Mouse (Mus musculus): ENCODE data around the gene Slc24a4. TPM values are rescaled to one million over a fixed set of nuclear protein-coding genes. Genes with fewer than 3 reads are reported as not detected.

The Slc24a4 gene
- polyA plus RNA-seq, 1 experiment from 2014 or later = 10.2 TPM

- Histone ChIP-seq H3K9ac (replicated peaks; ENCODE audit: low read depth) (peak overlapping the region; percentile 81), H3K9me3 (ENCODE audit: low read length) (no peaks in the 10 kb centered on the region), H3K4me2 (replicated peaks; ENCODE audit: low read depth, low read length) (peak overlapping the region; percentile 83), H3K4me1 (ENCODE audit: insufficient read depth, low read depth, low read length) (peaks cover 39% of the 10 kb centered on the region; the same call in 1 of the 2 replicates), H3K27ac (ENCODE audit: low read length) (peak overlapping the region; percentile 94), H3K4me3 (ENCODE audit: low read depth, low read length) (peak overlapping the region; percentile 57), H3K27me3 (replicated peaks; ENCODE audit: insufficient read depth, low read length) (no peaks in the 10 kb centered on the region), H3K36me3 (ENCODE audit: insufficient read depth, low read length) (no peaks in the 10 kb centered on the region)
- no peak for TF ChIP-seq CTCF (IDR thresholded peaks at IDR 0.05)
- peak; percentile 84; the same call in 1 of the 2 replicates for TF ChIP-seq EP300 (IDR thresholded peaks at IDR 0.05)
- DNase-seq (ENCODE audit: low spot score) (peak; percentile 89), ATAC-seq (peak; percentile 66)
- WGBS = 2% methylated on average over 19 of the region's 24 CpGs
Observed at GRCm38 (mm10) chr12:102283483-102284266, 155.1 kb downstream of the Slc24a4 start.

- Histone ChIP-seq H3K27ac (ENCODE audit: low read length) (peak overlapping the region; percentile 94), H3K4me3 (ENCODE audit: low read depth, low read length) (peak overlapping the region; percentile 57), H3K36me3 (ENCODE audit: insufficient read depth, low read length) (no peaks in the 10 kb centered on the region), H3K4me1 (ENCODE audit: insufficient read depth, low read depth, low read length) (peaks cover 44% of the 10 kb centered on the region; the same call in 1 of the 2 replicates), H3K4me2 (replicated peaks; ENCODE audit: low read depth, low read length) (peak overlapping the region; percentile 83), H3K9ac (replicated peaks; ENCODE audit: low read depth) (peak overlapping the region; percentile 81), H3K27me3 (replicated peaks; ENCODE audit: insufficient read depth, low read length) (no peaks in the 10 kb centered on the region), H3K9me3 (ENCODE audit: low read length) (no peaks in the 10 kb centered on the region)
- DNase-seq (ENCODE audit: low spot score) = no peak
- peak; percentile 54 for ATAC-seq
- WGBS = 2% methylated on average over 9 of the region's 9 CpGs
- TF ChIP-seq EP300 (IDR thresholded peaks at IDR 0.05) (peak; percentile 75), CTCF (IDR thresholded peaks at IDR 0.05) (no peak)
Observed at GRCm38 (mm10) chr12:102284267-102284610, 155.7 kb downstream of the Slc24a4 start.

- WGBS = 33% methylated on average over 3 of the region's 3 CpGs
- H3K9ac ChIP-seq (replicated peaks; ENCODE audit: low read depth) = peak overlapping the region; percentile 32
Observed at GRCm38 (mm10) chr12:102284618-102285159, 156.2 kb downstream of the Slc24a4 start.

DNA sequence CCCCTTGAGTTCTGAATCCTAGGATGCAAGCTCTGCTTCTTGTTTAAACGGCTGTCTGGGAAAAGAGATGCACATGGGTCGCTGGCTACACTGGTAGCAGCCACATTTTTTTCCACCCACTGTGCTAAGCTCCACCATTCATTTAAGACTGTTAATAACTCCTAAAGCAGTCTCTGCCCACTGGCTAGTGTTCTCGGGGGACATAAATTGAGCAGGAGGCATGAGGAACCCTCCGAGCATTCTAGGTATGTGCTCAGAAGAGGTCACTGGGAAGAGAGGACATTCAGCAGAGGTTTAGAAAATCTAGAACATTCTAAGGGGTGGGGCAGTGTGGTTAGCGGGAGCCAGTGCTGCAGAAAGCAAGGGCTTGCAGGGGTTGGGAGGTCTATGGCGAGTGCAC lies 156.8 kb downstream of the Slc24a4 start:
- no peak for TF ChIP-seq CTCF (IDR thresholded peaks at IDR 0.05)
- peak; percentile 74 for TF ChIP-seq EP300 (IDR thresholded peaks at IDR 0.05)
- DNase-seq (ENCODE audit: low spot score) = peak; percentile 46
- H3K9ac ChIP-seq (replicated peaks; ENCODE audit: low read depth) = peak overlapping the region; percentile 32
- H3K36me3 ChIP-seq (ENCODE audit: insufficient read depth, low read length) = no peaks in the 10 kb centered on the region
- WGBS = 64% methylated on average over 6 of the region's 6 CpGs
- H3K9me3 ChIP-seq (ENCODE audit: low read length) = no peaks in the 10 kb centered on the region
- H3K27me3 ChIP-seq (replicated peaks; ENCODE audit: insufficient read depth, low read length) = no peaks in the 10 kb centered on the region
- peak overlapping the region; percentile 83 for H3K4me2 ChIP-seq (replicated peaks; ENCODE audit: low read depth, low read length)
- ATAC-seq = no peak
- H3K27ac ChIP-seq (ENCODE audit: low read length) = peak overlapping the region; percentile 94
- peaks cover 47% of the 10 kb centered on the region; the same call in 1 of the 2 replicates for H3K4me1 ChIP-seq (ENCODE audit: insufficient read depth, low read depth, low read length)
- 0 out of 2 replicates have a peak overlapping the region, but pooled peaks have one; percentile 57 for H3K4me3 ChIP-seq (ENCODE audit: low read depth, low read length)

More at GRCm38 (mm10) chr12:102284618-102285159, 156.2 kb downstream of the Slc24a4 start:
- H3K4me2 ChIP-seq (replicated peaks; ENCODE audit: low read depth, low read length) = peak overlapping the region; percentile 83
- peak overlapping the region; percentile 94 for H3K27ac ChIP-seq (ENCODE audit: low read length)
- ATAC-seq = no peak
- DNase-seq (ENCODE audit: low spot score) = no peak
- TF ChIP-seq EP300 (IDR thresholded peaks at IDR 0.05) (no peak), CTCF (IDR thresholded peaks at IDR 0.05) (no peak)
- no peaks in the 10 kb centered on the region for H3K27me3 ChIP-seq (replicated peaks; ENCODE audit: insufficient read depth, low read length)
- peaks cover 47% of the 10 kb centered on the region; the same call in 1 of the 2 replicates for H3K4me1 ChIP-seq (ENCODE audit: insufficient read depth, low read depth, low read length)
- peak overlapping the region; percentile 57 for H3K4me3 ChIP-seq (ENCODE audit: low read depth, low read length)
- no peaks in the 10 kb centered on the region for H3K9me3 ChIP-seq (ENCODE audit: low read length)
- H3K36me3 ChIP-seq (ENCODE audit: insufficient read depth, low read length) = no peaks in the 10 kb centered on the region

GRCm38 (mm10) chr12:102285779-102286178 lies 157.2 kb downstream of the Slc24a4 start:
- WGBS = 58% methylated on average over 5 of the region's 5 CpGs
- no peaks in the 10 kb centered on the region for H3K36me3 ChIP-seq (ENCODE audit: insufficient read depth, low read length)
- no peak for TF ChIP-seq CTCF (IDR thresholded peaks at IDR 0.05)
- no peak for TF ChIP-seq EP300 (IDR thresholded peaks at IDR 0.05)
- DNase-seq (ENCODE audit: low spot score) = no peak
- no peaks in the 10 kb centered on the region for H3K27me3 ChIP-seq (replicated peaks; ENCODE audit: insufficient read depth, low read length)
- no peaks in the 10 kb centered on the region for H3K9me3 ChIP-seq (ENCODE audit: low read length)
- peak overlapping the region; percentile 16; the same call in 1 of the 2 replicates for H3K9ac ChIP-seq (replicated peaks; ENCODE audit: low read depth)
- H3K4me2 ChIP-seq (replicated peaks; ENCODE audit: low read depth, low read length) = peak overlapping the region; percentile 83
- peak overlapping the region; percentile 66 for H3K27ac ChIP-seq (ENCODE audit: low read length)
- no peak for ATAC-seq
- H3K4me1 ChIP-seq (ENCODE audit: insufficient read depth, low read depth, low read length) = peaks cover 47% of the 10 kb centered on the region; the same call in 1 of the 2 replicates
- no peak overlapping the region for H3K4me3 ChIP-seq (ENCODE audit: low read depth, low read length)

DNA sequence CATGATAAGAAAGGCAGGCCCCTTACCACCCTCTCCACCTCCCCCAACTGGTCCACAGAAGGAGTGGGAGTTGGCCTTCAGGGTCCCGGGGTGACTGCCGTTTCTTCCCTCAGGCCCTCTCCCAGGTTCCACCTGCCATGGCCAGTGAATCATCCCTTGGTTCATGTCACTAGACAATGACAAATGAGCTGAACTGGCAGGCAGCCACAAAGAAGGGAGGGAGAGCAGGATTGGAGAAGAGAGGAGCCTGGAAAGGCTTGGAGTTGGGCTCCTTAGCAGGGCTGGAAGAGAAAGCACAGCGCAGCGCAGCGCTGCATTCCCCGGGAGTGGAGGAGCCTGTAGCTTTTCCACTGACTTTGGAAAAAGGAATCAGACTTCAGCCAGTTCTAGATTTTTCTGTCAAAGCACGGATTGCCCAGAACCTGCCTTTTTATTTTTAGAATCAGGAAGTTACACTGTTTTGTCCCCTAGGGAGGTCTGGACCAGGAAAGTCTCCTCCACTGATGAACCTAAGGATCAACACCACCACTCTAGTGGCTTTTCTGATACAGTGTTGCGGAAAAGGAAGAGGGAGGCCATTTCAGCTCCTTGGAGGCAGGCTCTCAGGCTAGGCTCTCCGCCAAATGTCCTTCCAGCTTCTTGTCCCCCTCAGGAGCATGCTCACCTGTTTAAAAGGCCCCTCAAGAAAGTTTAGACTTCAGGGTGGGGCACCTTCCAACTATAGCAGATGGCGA lies 158.3 kb downstream of the Slc24a4 start:
- Histone ChIP-seq H3K9me3 (ENCODE audit: low read length) (no peaks in the 10 kb centered on the region), H3K27me3 (replicated peaks; ENCODE audit: insufficient read depth, low read length) (no peaks in the 10 kb centered on the region), H3K4me1 (ENCODE audit: insufficient read depth, low read depth, low read length) (peaks cover 50% of the 10 kb centered on the region; the same call in 1 of the 2 replicates), H3K4me2 (replicated peaks; ENCODE audit: low read depth, low read length) (peak overlapping the region; percentile 83), H3K4me3 (ENCODE audit: low read depth, low read length) (no peak overlapping the region), H3K27ac (ENCODE audit: low read length) (peak overlapping the region; percentile 66), H3K36me3 (ENCODE audit: insufficient read depth, low read length) (no peaks in the 10 kb centered on the region), H3K9ac (replicated peaks; ENCODE audit: low read depth) (no peak overlapping the region)
- ATAC-seq (no peak), DNase-seq (ENCODE audit: low spot score) (peak; percentile 57)
- TF ChIP-seq EP300 (IDR thresholded peaks at IDR 0.05) (0 out of 2 replicates have a peak, but pooled peaks have one; percentile 12), CTCF (IDR thresholded peaks at IDR 0.05) (no peak)
- WGBS = 32% methylated on average over 10 of the region's 10 CpGs

Measured in lung, postnatal 0 days (tissue).